Mouse (Mus musculus) heart, adult 2 months (tissue): ENCODE measurements around the gene Dusp9.

Experiments
- CTCF ChIP-seq: fragments of 200-600 bp; IDR thresholded peaks from 2 replicates; pipeline ENCODE4 v1.8.1; 2022; ENCODE audit warnings: antibody characterized with exemption, mild to moderate bottlenecking, moderate library complexity
- EP300 ChIP-seq: fragments of 200-500 bp; IDR thresholded peaks from 2 replicates; pipeline ENCODE4 v1.6.1; 2011; ENCODE audit warnings: low read depth, low read length, control low read depth; ENCODE audit not compliant: insufficient read depth
- POLR2A ChIP-seq: fragments of 200-500 bp; IDR thresholded peaks from 2 replicates; pipeline ENCODE4 v1.6.1; 2011; ENCODE audit warnings: mild to moderate bottlenecking, low read depth, low read length, control low read depth; ENCODE audit not compliant: insufficient read depth

GRCm38 (mm10) chrX:73615876-73616275 is 23.3 kb upstream of the Dusp9 start:
- TF ChIP-seq POLR2A (no peak), CTCF (no peak), EP300 (no peak)
